Mouse (Mus musculus): Measurements from ENCODE around the gene Cyp2c69. TPM values are rescaled to one million over a fixed set of nuclear protein-coding genes. Genes with fewer than 3 reads are reported as not detected.

Gene Cyp2c69
- polyA plus RNA-seq, 1 experiment from 2014 or later = not detected

Other genes starting within 250 kb of the Cyp2c69 start
- not detected in 2 replicates for gene Cyp2c67, start 237.7 kb downstream of the Cyp2c69 start, polyA plus RNA-seq (2014; fragmentation: Nextera tagmentation; extraction: Ambion mirVana)
- gene Cyp2c68, start 145.7 kb downstream of the Cyp2c69 start, polyA plus RNA-seq (2014; fragmentation: Nextera tagmentation; extraction: Ambion mirVana) = not detected in 2 replicates
- not detected in 2 replicates for gene Cyp2c40, start 74.0 kb downstream of the Cyp2c69 start, polyA plus RNA-seq (2014; fragmentation: Nextera tagmentation; extraction: Ambion mirVana)
- gene Cyp2c37, start 105.6 kb upstream of the Cyp2c69 start, polyA plus RNA-seq (2014; fragmentation: Nextera tagmentation; extraction: Ambion mirVana) = not detected in 2 replicates
- not detected in 2 replicates for gene Cyp2c54, start 187.0 kb upstream of the Cyp2c69 start, polyA plus RNA-seq (2014; fragmentation: Nextera tagmentation; extraction: Ambion mirVana)
- not detected in 2 replicates for gene Cyp2c50, start 202.9 kb upstream of the Cyp2c69 start, polyA plus RNA-seq (2014; fragmentation: Nextera tagmentation; extraction: Ambion mirVana)

Data from midbrain, embryonic 11.5 days (tissue).